Mouse (Mus musculus) olfactory bulb, adult 2 months (tissue): Measurements from ENCODE around the gene Shroom3.

Experiments
- CTCF ChIP-seq: fragments of 200-500 bp; IDR thresholded peaks from 2 replicates; pipeline ENCODE4 v1.5.1; 2012; ENCODE audit warnings: low read depth, mild to moderate bottlenecking, low read length, moderate library complexity; ENCODE audit not compliant: insufficient read depth
- POLR2A ChIP-seq: fragments of 200-500 bp; IDR thresholded peaks from 2 replicates; pipeline ENCODE4 v1.6.1; 2012; ENCODE audit warnings: mild to moderate bottlenecking, low read depth, low read length, moderate library complexity; ENCODE audit not compliant: insufficient read depth

- no peak for TF ChIP-seq POLR2A
- TF ChIP-seq CTCF: no peak
Measured at GRCm38 (mm10) chr5:92980393-92980792, 297.2 kb downstream of the Shroom3 start.
